Mouse (Mus musculus) liver, embryonic 14.5 days (tissue): ENCODE results near the gene Cx3cr1.

Experiments used
- CTCF ChIP-seq: IDR thresholded peaks from 2 replicates; pipeline ENCODE4 v1.5.1; 2016; ENCODE audit warnings: antibody characterized with exemption, low read depth, control low read depth
- EP300 ChIP-seq: IDR thresholded peaks from 2 replicates; pipeline ENCODE4 v1.6.1; 2016; ENCODE audit warnings: antibody characterized with exemption, low read depth

DNA sequence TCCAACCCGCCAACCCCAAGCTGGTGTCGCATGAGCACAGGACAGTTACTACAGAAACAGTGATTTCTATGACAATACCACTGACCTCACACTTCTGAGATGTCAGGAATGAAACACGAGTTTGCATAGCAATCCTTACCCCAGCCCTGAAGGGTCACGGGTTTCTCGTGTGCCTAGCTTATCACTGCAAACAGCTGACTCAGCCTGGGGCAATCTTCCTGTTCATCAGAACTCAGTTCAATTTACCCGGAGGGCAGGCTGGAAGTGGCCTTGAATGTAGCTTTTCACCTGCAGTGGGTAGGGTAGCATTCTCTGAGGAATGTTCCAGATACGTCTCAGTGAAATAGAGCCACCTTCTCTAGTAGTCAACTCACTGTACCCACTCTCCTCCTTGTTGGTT is 75.5 kb downstream of the Cx3cr1 start:
- TF ChIP-seq CTCF (no peak), EP300 (no peak)
